Mouse (Mus musculus): Measurements from ENCODE around the gene Nrde2.

GRCm38 (mm10) chr12:100115982-100116381 is 43.5 kb downstream of the Nrde2 start:
- TF ChIP-seq POLR2A (IDR thresholded peaks at IDR 0.05; ENCODE audit: control insufficient read depth in 1 of 2, insufficient read depth in 1 of 2, low read depth in 1 of 2, low read length in 2 of 2, poor library complexity in 1 of 2) (no peak), CTCF (IDR thresholded peaks at IDR 0.05 in 2 of 3, conservative IDR thresholded peaks at IDR 0.05 in 1 of 3; ENCODE audit: control insufficient read depth in 1 of 3, insufficient read depth in 1 of 3, low read depth in 2 of 3, low read length in 3 of 3, poor library complexity in 1 of 3, severe bottlenecking in 1 of 3) (no peak), ZNF384 (IDR thresholded peaks at IDR 0.05; ENCODE audit: low read depth, low read length) (no peak), SIN3A (IDR thresholded peaks at IDR 0.05; ENCODE audit: low read length) (no peak), ZMIZ1 (IDR thresholded peaks at IDR 0.05; ENCODE audit: low read depth, low read length) (no peak), TBP (IDR thresholded peaks at IDR 0.05; ENCODE audit: low read depth, low read length) (no peak), POLR2AphosphoS2 (IDR thresholded peaks at IDR 0.05; ENCODE audit: low read length) (no peak), HCFC1 (IDR thresholded peaks at IDR 0.05; ENCODE audit: low read depth, low read length) (no peak), NELFE (IDR thresholded peaks at IDR 0.05; ENCODE audit: low read depth, low read length) (no peak), RCOR1 (IDR thresholded peaks at IDR 0.05; ENCODE audit: low read depth, low read length) (no peak), MAX (IDR thresholded peaks at IDR 0.05; ENCODE audit: low read length) (no peak), POLR2AphosphoS5 (IDR thresholded peaks at IDR 0.05; ENCODE audit: borderline replicate concordance, low read depth, low read length) (no peak), E2F4 (IDR thresholded peaks at IDR 0.05; ENCODE audit: borderline replicate concordance, low read depth, low read length) (no peak), CHD1 (IDR thresholded peaks at IDR 0.05; ENCODE audit: low read depth, low read length) (no peak)

Measured in MEL (cell line).